Mouse (Mus musculus) lung, adult 2 months (tissue): ENCODE results near the gene Teddm1a.

ENCODE experiments used
- CTCF ChIP-seq: fragments of 200-500 bp; IDR thresholded peaks from 2 replicates; pipeline ENCODE4 v1.5.1; 2011; ENCODE audit warnings: mild to moderate bottlenecking, low read length, control low read depth; ENCODE audit not compliant: insufficient read depth
- POLR2A ChIP-seq: fragments of 200-500 bp; IDR thresholded peaks from 2 replicates; pipeline ENCODE4 v1.6.1; 2011; ENCODE audit warnings: low read depth, mild to moderate bottlenecking, control low read depth, low read length, borderline replicate concordance; ENCODE audit errors: extremely low read depth

DNA sequence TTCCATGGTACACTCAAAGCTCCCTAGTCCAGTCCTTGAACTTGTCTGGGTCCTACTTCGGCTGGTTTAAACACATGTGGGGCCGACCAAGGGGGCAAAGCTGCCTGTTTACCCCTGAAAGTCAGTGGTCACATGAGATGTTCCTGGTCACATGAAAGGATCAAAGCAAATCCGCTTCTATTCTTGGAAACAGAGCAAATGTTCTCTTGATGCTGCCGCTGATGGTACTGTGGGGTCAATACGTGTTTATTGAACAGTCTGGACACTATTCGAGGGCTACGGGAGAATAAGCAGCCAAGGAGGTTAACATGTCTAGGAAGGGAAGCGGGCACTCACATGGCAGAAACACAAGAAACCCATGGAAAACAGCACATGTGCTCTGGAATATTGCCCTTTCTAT lies 5.7 kb downstream of the Teddm1a start:
- no peak for TF ChIP-seq CTCF
- TF ChIP-seq POLR2A = no peak
